Mouse (Mus musculus): ENCODE data around the gene Lsmem1. TPM values are rescaled to one million over a fixed set of nuclear protein-coding genes. Genes with fewer than 3 reads are reported as not detected.

The Lsmem1 gene
- total and polyA plus RNA-seq, 3 experiments: not detected

DNA sequence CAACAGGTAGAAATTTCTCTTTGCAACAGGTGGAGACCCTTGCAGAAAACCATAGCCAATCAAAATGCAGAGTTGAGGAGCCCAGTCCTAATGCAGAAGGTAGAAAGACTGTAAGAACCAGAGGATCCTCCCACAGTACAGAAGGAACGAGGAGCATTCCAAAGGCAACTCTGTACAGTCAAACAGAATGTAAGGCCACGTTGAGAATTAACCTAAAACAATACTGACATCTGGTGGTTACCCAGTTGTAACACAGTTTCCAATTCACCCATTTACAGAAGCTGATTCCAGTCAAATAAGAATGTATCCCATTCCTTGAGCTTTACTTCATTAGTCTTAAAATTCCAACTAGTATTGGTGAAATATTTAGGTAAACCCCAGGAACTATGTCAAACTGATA, 34.7 kb downstream of the Lsmem1 start (continued):
- TF ChIP-seq JUN (IDR thresholded peaks at IDR 0.05; ENCODE audit: insufficient read depth, low read depth, low read length) (no peak), RCOR1 (conservative IDR thresholded peaks at IDR 0.05; ENCODE audit: low read depth, low read length) (no peak), ZC3H11A (IDR thresholded peaks at IDR 0.05; ENCODE audit: low read depth, low read length) (peak; percentile 82), NELFE (IDR thresholded peaks at IDR 0.05; ENCODE audit: low read depth, low read length) (no peak; the same call in 1 of the 2 replicates), SIN3A (IDR thresholded peaks at IDR 0.05; ENCODE audit: low read length) (0 out of 2 replicates have a peak, but pooled peaks have one; percentile 21), USF2 (conservative IDR thresholded peaks at IDR 0.05; ENCODE audit: low read depth, low read length) (no peak), POLR2AphosphoS2 (IDR thresholded peaks at IDR 0.05; ENCODE audit: low read depth, low read length) (no peak)

DNA sequence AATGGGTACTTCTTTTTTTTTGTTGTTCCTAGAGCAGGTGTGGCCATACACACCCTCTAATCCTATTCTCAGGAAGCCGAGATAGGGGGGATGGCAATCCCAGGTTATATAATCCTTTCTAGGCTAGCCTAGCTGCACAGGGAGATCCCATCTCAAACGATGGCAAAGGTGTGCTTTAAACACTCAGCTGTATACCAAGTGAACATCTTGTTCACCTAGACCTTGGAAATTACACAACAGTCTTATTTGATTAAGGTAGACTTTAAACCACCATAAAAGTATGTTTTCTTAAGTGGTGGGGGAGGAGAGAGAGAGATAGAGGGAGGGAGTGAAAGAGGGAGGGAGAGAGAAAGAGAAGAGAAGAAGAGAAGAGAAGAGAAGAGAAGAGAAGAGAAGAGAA, 38.5 kb downstream of the Lsmem1 start:
- DNase-seq (ENCODE audit: extremely low read depth): no peak
- H3K4me1 ChIP-seq (ENCODE audit: control insufficient read depth in 1 of 2, insufficient read depth in 2 of 2): no peaks in the 10 kb centered on the region
- H3K27me3 ChIP-seq (replicated peaks): no peaks in the 10 kb centered on the region
- H3K4me2 ChIP-seq (ENCODE audit: insufficient read depth, low read depth, poor library complexity, severe bottlenecking): no peak overlapping the region
- in situ Hi-C loops (cut with MboI; ENCODE audit: low pct_ligation_motif_present, low pct_unique_long_range_greater_than_20kb, low sequenced_read_pairs): loop anchor here (5.0 to 25.0 kb wide), 2 partner anchors 83 to 648 kb away; no protein-coding TSS in a partner anchor
- TF ChIP-seq TCF12 (IDR thresholded peaks at IDR 0.05; ENCODE audit: low read depth, low read length) (no peak), JUN (IDR thresholded peaks at IDR 0.05; ENCODE audit: insufficient read depth, low read depth, low read length) (no peak), ZNF384 (IDR thresholded peaks at IDR 0.05; ENCODE audit: low read depth, low read length) (no peak), MXI1 (IDR thresholded peaks at IDR 0.05; ENCODE audit: low read depth, low read length) (no peak), MAFK (IDR thresholded peaks at IDR 0.05; ENCODE audit: insufficient replicate concordance, low read length) (no peak), USF2 (conservative IDR thresholded peaks at IDR 0.05; ENCODE audit: low read depth, low read length) (no peak), IRF4 (IDR thresholded peaks at IDR 0.05; ENCODE audit: low read depth, low read length) (no peak), E2F4 (IDR thresholded peaks at IDR 0.05; ENCODE audit: insufficient replicate concordance, low read depth, low read length) (no peak), RAD21 (IDR thresholded peaks at IDR 0.05; ENCODE audit: low read depth, low read length) (no peak), ZC3H11A (IDR thresholded peaks at IDR 0.05; ENCODE audit: low read depth, low read length) (no peak), CHD1 (IDR thresholded peaks at IDR 0.05; ENCODE audit: low read depth, low read length) (no peak), NRF1 (IDR thresholded peaks at IDR 0.05; ENCODE audit: low read depth, low read length) (no peak), JUND (conservative IDR thresholded peaks at IDR 0.05; ENCODE audit: low read depth, low read length) (no peak), KAT2A (IDR thresholded peaks at IDR 0.05; ENCODE audit: insufficient replicate concordance, low read length) (no peak), HCFC1 (IDR thresholded peaks at IDR 0.05; ENCODE audit: low read depth, low read length) (no peak), CHD2 (IDR thresholded peaks at IDR 0.05; ENCODE audit: low read length) (no peak), EP300 (IDR thresholded peaks at IDR 0.05; ENCODE audit: low read length) (no peak), ETS1 (conservative IDR thresholded peaks at IDR 0.05; ENCODE audit: low read depth, low read length) (no peak)
- H3K9ac ChIP-seq (ENCODE audit: insufficient read depth, low read depth): no peak overlapping the region
- H3K9me3 ChIP-seq (replicated peaks; ENCODE audit: low read length): no peaks in the 10 kb centered on the region
- no peaks in the 10 kb centered on the region for H3K79me2 ChIP-seq (replicated peaks; ENCODE audit: control insufficient read depth, extremely low read depth, insufficient read depth, poor library complexity, severe bottlenecking)
- dilution Hi-C loops (cut with MboI; ENCODE audit: extremely low pct_ligation_motif_present, extremely low pct_unique_long_range_greater_than_20kb, low sequenced_read_pairs): no loop called here
- no peak overlapping the region for H3K27ac ChIP-seq (ENCODE audit: insufficient read depth, low read depth)
- no peaks in the 10 kb centered on the region for H3K36me3 ChIP-seq (replicated peaks in 1 of 2; ENCODE audit: control insufficient read depth in 1 of 2, insufficient read depth in 1 of 2, low read length in 1 of 2)
- no peak overlapping the region for H3K4me3 ChIP-seq (replicated peaks in 1 of 3; ENCODE audit: low read depth in 2 of 3, low read length in 2 of 3, poor library complexity in 1 of 3)
